Mouse (Mus musculus) testis, postnatal 14 days (tissue): Measurements from ENCODE around the gene Gsdma3.

Experiments
- DNase-seq: peaks from one replicate; pipeline ENCODE4 v3.0.0; 2021; ENCODE audit warnings: low spot score

The Gsdma3 gene

DNA sequence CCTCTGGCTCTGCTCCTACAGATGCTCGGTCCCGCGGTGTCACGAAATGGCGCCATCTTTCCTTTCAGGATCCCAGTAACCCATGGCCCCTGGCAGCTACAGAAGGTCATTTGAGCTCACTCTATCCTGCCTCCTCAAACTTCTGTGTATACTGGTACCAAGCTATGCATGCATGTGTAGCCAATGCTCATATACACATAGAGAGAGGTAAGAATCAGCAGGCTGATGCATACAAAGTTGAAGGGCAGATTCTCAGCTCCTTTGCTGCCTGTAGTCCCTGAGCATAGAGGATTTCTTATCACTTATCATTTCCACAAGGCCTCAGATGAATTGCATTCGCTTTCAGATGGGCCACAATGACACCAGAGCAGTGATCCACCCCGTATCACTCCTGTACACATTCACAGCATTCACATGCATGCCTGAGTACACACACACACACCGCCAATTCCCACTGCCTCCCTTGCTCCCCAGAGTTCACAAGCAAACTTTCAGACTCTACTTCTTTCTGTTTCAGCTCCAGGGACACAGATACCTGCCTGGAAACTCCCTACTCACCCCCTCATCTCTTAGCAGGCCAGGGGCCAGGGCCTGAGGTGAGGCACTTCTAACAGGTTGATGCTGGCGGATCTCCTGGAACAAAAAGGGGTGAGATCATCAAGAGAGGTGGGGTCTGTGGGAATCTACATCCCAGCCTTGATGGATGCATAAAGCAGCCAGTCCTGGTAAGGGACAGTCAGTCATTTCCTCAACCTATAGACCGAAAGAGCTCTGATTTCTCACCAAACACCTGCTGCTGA lies at the start of gene Gsdma3, which contains the start of gene Gm12355:
Gsdma3 (plus strand) TSS at position 750 of the 800 bp plus-strand sequence.
Gm12355 (minus strand) TSS at position 51 of the 800 bp plus-strand sequence.
- no peak for DNase-seq

DNA sequence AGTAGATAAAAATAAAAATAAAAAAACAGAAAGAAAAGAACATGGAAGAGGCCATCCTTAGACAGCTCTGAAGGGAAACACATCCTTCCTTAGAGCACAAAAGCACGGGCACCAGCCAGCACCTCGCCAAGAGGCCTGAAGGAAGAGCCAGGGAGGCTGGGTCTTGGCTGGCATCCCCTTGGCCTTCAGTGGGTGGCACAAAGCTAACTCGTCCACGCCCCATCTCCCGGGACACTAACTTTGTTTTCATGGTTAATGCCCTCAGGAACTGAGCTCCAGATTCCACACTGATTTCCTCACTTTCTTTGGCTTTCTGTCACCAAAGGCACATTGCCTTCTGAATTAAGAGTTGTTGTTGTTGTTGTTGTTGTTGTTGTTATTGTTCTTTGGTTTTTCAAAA lies 48.4 kb upstream of the Gsdma3 start:
- DNase-seq: no peak

DNA sequence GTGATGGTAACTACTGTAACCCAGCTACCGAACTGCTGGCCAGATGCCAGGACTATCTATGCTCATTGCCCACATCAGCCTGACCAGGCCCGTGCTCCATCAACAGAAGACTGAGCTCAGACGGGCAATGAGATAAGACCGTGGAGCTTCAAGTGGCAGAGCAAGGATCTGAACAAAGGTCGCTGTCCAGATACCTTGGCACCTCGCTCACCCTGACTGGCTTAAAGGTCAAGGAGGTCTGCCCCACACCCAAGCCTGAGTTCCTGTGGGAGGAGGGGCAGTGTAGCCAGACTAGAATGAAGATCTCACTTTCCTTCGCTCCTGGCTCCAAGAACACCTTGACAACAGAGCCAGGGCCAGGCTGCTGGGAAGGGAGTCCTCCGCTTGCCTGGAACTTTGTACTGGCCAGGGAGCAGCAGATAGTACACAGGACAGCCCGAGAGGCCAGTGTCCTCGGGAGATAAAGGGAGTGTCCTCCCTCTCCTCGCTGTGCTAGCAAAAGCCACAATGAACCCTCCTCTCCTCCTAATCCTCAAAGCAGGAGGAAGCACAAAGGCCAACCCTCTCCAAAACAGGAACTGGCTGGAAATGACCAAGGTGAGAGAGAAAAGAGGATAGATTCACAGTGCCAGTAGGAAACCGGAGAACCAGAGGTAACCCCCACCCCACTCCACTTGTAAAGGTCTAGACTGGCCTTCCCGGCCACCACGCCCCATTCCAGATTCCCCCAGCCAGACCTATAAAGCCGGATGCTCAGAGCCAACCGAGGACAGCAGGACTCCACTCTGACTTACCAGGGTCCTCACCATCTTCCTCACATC lies 45.6 kb upstream of the Gsdma3 start:
- DNase-seq: peak; percentile 71

DNA sequence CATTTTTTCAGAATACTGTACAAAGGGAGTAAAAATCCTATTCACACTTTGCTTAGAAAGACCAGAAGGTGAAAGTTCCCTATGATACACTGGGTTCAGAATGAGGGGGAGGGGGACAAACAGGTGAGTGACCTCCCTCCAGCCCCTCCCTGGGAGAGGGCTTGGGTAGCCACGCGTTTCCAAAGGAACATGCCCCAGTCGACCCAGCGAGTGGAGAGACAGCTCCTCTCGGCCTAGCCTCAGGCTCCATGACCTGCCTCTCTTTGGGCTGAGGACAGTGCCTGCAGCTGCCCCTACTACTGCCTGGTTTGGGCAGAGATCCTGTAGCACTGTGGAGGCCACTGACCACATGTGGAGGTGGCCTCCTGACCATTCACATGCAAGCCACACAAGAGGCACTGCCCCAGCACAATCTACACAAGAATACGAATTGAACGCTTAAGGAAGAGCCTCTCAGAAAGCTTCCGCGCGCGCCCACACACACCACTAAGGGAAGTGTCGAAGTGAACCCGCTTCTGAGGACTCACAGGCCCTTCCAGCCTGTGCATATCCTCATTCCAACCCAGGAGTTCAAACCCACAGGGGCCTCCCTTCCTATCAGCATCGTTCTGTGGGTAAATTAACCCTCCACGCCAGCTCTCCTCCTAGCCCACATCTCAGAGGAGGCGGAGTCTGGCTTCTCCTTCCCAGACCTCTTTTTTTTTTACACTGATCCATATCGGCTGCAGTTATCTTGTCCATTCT lies 44.7 kb upstream of the Gsdma3 start:
- no peak for DNase-seq

DNA sequence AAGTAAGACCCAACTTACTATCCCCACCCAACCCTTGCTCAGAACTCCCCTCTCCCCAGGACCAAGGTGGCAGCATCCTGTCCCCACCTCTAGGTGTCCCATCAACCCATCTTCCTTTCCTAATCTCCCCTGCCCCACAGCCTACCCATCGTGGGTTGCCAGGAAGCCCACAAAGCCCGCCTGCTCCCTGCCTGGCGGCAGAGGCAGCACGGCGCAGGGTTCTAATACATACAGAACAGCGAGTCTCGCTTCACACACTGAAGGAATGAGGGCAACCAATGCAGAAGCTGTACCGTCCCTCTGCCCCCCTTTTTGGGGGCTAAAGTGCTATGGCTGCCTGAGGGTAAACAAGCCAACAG lies 44.2 kb upstream of the Gsdma3 start:
- no peak for DNase-seq

DNA sequence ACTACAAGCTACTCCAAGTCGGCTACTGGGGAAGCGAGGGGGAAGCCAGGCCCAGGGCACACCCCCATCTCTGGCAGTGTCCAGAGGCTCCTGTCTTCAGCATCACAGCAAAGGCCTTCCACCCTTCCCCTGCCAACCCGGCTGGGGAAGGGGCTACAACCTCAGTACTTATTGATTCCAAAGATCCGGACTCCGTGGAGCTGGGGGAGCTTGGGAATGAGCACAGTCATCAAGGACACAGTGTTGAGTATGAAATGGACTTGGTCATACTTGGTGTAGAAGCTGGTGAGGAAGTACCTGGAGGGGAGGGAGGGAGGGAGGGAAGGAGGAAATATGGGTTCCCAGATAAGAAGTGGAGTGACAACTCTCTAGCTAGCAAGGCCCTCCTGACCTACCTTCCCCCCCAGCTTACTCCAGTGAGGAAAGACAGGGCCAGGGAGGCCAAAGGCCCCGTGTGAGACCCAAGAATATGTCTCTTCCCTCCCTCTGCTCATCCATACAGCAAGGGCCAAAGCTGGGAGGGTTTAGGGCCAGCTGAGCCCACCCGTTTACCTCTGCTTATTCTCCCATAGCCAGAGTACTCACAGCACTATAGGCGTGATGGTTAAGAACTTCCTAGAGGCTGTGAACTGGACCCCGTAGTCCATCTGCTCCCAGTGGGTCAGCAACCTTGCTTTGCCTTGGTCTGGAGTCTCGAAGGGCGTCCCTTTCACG lies 43.5 kb upstream of the Gsdma3 start:
- DNase-seq: no peak

DNA sequence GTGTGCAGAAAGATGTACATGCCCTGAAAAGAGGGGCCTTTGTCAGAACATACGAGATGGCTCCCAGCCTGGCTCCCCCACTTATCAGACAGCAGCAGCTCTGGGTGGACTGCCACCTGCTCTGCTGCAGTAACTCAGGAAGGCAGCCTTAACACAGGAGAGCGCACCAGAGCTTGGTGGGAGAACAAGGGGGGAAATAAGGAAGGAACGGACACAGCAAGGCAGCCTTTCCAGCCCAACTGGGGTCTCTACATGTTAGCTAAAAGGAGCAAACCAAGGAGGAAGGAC lies 43.0 kb upstream of the Gsdma3 start:
- DNase-seq: no peak

DNA sequence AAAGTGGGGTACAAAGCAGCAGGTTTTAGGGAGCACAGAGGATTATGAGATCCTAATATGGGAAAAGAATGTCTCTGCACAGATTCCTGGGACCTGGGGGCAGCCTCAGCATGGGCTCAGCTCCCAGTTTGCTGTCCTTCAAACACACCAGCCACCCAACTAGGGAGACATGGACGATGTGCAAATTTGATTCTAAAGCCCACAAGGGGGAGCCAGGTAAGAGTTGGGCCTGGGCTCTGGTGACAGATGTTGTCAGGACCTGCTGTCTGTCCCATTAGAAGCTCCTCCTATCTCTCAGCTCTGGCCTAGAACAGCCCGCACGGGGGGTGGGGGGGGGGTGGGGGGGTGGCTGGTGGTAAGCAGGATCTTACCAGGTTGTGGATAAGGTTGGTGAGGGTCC lies 42.6 kb upstream of the Gsdma3 start:
- no peak for DNase-seq

DNA sequence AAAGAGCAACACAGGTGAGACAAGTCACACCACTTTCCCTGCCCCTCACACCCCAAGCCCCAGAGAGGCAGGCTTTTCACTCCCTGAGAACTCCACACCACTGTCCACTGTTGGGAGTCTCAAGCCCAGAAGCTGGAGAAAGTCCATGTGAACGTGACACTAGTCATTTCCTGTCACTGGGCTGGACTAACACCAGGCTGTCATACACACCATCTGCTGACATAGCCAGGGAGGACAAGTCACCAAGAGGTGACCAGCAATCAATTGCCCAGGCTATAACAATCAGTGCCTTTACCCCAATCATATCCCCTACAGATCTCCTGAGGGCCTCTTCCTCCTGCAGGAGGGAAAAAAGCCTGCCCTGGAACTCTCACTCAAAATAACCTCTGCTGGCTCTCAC lies 42.0 kb upstream of the Gsdma3 start:
- no peak for DNase-seq

DNA sequence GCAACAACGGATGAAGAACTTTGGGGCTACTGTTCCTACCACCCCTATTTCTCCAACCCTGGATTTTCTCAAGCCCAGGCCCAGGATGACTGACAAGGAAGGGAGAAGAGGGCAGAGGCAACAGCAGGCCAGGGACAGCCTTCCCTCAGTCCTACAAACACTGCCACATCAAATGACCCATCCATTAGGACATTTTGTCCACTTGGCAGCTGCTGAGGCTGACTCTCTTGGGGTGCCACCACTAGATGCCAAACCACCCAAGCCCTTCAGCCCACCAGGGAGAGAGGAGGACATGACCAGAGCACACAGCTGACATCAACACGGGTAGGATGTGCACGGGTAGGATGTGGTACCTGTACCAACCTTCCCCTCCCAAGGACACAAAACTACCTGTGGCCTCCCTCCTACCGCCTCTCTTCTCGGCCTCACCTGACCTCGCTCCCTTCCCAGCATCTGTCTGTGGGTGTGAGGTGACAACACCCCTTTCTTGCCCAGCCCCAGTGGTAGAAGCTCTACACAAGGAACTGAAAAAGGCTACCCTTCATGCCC lies 41.5 kb upstream of the Gsdma3 start:
- no peak for DNase-seq

DNA sequence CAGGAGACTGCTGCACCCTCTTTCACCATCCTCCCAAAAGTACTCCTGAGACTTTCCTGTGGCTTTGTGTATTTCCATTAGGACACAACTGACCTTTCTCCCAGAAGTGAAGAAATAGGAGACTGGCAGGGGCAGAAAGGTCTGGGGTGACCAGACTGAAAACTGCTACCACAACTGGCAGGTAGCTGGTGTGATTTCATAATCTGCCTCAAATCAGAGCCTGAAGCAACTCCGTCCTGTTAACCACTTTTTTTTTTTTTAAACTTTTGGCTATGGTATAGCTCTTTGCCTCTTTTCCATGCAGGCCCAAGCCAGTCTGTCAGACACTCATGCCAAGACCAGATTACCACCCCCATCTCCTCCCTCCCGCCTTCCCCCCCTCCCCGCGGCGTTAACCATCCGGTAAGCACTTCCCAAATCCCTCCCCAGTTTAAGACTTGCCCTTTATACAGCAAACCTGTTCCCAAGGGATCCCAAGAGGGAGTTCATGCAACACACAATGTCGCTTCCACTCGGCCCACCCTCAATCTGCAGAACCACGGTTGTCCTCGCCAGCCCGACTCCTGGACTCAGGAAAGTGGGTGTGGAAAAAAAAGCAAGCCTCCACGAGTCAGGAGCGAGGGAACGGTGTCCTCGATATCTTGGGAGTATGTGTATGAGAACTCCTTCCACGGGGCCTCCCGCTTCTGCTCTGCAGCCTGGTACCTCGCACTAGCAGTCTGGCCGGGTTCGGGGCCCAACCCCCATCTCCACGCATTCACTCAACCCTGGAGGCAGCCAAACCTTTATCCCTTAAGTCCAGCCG lies 39.9 kb upstream of the Gsdma3 start:
- no peak for DNase-seq

DNA sequence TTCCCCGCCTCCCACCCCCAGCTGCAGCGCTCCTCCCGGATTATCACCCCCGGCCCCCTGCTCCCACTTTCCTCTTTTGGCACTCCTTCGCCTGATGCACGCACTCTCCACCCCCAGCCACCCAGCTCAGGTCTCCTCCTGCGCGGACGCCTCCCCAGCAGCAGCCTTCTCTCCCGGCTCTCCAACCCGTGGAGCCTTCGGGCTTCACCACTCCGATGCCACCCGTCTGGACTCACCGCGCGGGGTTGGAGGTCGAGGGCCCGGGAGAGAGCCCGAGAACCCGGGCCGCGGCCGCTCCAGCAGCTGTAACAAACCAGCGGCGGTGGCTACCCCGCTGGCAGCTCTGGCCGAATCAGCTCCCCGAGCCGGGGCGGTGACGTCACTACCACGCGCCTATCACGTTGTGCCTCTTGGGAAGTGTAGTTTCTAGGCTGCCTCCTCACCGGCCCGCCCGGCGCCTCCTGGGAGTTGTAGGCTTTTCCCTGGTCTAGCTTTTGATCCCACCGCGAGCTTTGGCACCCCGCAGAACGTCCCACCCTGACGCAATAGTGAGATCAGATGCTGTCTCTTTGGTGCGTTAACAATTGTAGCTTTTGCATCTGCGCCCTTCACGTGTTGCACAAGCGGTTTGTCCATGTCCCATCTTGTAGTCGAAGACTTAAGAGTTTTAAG lies 39.1 kb upstream of the Gsdma3 start, which contains the start of gene Ormdl3:
Ormdl3 (minus strand) TSS at position 477 of the 672 bp plus-strand sequence.
- DNase-seq: peak; percentile 98

DNA sequence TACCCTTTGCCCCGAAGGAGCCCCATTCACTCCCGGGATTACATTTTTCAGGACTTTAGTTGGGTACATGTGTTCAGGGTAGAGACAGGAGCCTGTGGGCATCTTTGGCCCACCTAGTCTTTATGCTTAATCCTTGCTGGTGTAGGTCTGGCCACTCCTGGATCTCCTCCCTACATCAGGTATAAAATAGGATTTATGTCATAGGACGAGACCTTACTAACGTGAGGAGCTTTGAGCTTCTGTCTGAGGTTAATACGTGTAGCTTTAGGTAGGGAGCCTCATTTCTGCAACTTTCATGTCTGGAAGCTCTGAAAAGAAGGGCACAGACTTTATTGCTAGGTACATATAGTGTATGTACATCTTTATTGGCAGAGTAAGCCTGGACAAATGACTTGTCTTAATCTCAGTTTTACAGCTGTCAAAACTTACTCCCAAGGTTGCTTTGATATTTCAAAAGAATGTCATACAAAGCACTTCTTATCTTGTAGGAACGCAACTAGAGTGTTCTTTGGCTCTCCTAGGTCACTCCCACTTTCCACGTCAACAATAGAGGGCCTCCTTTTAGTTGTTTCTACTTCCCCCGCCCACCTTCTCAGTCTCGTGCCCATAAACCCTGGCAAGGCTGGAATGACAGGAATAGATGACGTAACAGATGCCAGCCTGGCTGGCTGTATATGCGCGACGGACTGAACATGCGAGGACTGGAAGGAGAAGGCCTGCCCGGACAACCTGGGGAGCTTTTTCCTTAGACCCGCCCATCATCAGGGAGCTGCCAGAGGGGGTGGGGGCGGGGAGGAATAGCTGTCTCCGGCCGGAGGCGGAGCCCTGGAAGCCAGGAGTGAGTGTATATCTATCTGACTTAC lies 38.2 kb upstream of the Gsdma3 start:
- DNase-seq: peak; percentile 80

DNA sequence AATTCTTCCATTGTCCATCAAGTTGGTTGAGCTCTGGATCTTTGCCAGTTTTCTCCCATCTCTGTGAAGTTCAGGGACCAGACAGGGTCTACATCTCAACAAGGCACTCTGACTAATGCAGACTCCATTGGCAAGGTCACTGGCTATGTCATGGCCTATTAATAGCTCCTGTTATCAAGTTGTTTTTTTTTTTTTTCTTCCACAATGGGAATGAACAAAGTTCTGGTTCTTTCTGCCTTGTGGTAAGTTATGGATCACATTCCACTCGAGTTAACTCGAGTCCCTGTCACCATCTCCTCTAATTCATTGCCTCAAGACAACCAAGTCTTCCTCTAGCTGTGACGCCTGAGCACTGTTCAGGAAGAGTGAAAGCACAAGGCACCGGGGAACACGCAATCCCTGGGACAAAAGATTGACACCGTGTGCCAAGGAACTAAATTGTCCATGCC lies 37.3 kb upstream of the Gsdma3 start:
- DNase-seq: no peak

DNA sequence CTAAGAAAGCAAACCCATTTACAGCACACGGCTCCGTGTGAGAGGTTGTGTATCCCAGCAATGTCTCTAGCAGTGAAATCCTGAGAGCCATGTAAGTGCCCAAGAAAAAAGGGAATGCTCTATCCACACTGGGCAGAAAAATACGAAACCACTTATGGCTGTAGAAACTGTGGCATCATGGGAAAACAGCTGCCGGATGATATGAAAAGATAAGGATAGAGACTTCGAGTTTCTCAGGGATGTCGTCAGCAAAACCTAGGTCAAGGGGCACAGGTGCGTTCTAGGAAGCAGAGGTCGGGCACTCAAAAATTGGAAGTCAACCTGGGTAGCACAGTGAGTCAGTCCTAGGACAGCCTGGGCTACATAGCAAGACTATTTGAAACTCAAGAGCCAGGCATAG lies 36.9 kb upstream of the Gsdma3 start:
- DNase-seq: no peak

DNA sequence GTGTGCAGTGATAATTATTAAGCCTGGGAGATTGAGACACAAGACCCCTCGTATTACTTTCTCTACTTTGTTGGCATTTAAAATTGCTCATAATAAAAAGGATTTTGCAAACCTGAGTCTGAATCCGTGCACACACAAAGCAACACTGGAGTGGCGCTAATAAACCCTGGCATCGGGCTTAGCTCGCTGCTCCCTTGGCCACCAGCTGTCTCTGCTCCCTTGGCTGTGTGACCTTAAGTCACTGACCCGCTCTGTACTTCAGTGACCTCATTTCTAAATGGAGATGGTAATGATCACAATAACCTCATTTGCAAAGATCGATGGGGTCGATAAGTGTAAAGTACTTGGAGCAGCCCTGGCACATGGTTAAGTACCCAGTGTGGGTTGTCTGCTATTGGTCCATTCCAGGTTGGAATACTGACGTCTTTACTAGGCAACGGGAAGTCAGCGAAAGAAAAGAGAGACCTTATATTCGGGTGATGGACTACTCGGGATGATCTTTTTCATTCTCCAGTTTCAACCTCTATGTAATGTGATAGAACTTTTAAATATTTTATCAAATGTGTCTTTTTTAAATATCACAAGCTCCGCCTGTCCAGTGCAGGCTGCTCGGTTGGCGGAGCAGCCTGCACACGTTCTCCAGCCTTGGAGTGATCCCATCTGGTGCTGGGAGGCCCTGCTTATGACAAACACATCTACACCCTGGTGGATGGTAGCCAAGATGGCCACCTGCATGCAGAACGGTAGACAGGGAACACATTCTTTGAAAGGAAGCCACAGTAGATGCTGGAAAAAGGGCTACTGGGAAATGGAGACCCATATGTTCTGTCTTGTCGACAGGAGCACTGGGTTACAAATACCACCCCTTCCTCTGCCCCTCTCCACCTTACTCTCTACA lies 35.4 kb upstream of the Gsdma3 start:
- DNase-seq: no peak

DNA sequence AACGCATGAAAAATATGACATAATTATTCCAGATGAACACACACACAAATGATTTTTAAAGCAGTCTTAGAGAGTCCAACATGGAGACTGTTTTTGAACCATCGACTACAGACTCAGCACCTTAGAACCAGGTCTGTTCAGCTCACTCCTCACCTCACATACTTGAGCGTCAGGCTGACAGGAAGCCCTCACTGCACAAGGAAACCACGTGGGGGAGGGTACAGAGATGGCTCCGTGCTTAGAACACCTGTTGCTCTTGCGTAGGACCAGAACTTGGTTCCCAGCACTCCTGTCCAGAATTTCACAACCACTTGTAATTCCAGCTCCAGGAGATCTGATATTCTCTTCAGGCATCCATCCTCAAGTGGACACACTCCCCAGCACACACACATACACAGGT lies 31.1 kb upstream of the Gsdma3 start:
- DNase-seq: no peak

DNA sequence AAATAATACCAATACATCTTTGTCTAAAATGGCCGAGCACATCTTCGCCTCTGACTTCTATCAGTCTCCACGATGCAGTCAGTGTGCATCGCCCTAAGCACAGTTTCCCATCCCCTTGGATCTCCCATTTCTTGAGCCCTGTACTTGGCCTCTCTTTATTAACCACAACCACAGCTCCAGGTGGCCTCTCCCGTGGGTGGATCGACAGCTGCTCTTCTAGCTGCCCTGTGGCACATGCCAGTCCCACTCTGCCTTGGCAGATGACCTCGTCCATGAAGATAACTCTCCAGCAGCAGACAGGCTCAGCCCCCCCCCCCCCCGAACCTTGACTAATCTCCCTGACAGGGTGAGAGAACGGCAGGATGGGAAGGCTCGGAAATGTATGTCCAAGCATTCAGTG lies 30.7 kb upstream of the Gsdma3 start:
- DNase-seq: no peak
